Mouse (Mus musculus): ENCODE measurements at regions not wholly inside any gene's neighbourhood (a gene's known extent, or its start where the extent isn't known, plus 50 kb on each side); places are given as distances from the start of the nearest gene placed in this dataset.
A peak's percentile ranks its signal among the peaks of the same experiment; 100 is the strongest.

DNA sequence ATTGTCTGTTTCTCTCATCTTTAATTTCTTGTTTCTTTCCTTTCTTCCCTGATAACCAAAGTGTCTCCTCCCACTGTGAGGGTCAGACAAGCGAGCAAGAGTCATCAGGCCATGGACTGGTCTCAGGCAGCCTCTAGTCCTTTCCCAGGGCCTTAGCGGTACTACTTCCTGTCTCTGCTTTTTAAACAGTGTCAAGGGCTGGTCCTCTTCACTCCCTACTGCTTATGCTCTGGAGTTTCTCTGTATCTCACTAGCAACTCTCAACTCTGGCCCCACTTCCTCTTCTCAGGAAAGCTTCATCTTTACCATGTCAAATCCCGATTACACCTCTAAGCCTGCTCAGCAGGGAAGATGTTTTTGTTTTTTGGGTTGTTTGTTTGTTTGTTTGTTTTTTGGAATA, 124.1 kb downstream of the Pten start:
- no peak for DNase-seq (ENCODE audit: low spot score in 2 of 2)
- TF ChIP-seq CTCF (conservative IDR thresholded peaks at IDR 0.05) = no peak
- Histone ChIP-seq H3K27ac (no peak overlapping the region), H3K4me3 (no peak overlapping the region)

DNA sequence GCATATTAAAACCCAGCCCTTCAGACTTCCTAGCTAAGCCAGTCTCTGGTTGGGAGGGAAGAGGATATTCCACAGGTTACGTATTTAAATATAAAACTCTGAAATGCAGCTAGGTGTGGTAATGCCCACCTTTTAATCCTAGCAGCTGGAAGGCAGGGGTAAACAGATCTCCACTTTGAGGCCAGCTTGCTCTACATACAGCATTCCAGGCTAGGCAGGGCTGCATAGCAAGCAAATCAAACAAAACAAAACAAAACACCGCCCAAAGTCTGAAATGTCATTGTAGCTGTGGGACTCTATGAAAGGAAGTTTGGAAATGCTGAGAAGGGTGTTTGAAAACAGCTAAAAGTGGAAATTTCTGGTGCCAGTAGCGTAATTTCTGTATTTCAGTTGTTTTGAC, 127.0 kb downstream of the Pten start:
- no peak overlapping the region for H3K4me3 ChIP-seq
- no peak for TF ChIP-seq CTCF (conservative IDR thresholded peaks at IDR 0.05)
- no peak for DNase-seq (ENCODE audit: low spot score in 2 of 2)
- no peak overlapping the region for H3K27ac ChIP-seq

DNA sequence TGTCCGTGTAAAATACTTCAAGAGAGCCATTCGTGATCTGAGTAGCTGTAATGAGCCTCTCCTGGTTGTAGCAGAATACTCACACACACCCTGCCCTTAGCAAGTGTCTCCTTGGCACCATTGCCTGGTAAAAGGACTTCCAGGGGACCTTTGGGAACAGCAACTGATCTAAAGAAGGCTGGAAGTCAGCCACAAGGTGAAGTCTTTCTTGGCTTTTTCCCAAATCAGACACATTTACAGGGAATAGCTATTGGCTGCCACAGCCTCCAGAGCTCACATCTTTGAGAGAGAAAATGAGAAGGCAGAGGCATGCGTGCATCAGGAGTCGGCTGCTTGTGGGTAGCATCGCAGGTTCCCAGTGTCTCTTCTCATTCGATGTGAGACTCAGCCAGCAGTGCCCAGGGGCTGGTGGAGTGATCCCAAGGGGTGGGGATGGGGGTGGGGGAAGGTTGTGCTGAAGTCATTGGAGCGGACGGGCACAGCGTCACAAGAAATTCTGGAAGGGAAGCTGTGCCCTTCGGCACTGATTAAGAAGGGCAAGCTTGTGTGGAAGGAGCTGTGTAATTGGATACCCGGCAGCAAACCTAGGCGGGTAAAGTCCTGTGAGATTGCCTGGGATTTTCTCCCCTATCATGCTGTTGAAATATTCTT, 128.3 kb downstream of the Pten start:
- Histone ChIP-seq H3K4me3 (no peak overlapping the region), H3K27ac (no peak overlapping the region)
- no peak for TF ChIP-seq CTCF (conservative IDR thresholded peaks at IDR 0.05)
- no peak for DNase-seq (ENCODE audit: low spot score in 2 of 2)

DNA sequence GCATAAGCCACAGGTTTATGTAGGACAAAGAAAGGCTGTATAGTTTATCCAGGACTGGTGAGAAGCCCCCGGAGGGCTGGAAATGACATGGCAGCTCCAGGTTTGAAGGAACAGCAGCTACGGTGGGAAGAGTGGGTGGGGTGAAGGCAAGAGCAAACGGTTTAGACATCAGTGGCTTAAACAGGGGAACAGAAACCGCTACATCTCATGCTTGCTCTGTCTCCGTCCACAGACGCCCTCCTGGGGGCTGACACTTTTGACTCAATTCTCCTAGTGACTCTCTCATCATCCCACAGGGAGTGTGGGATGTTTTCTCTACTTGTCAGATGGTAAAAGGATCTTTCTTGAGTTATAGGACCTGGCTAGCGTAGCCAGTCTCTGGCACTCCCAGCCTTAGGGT, 129.9 kb downstream of the Pten start:
- Histone ChIP-seq H3K27ac (no peak overlapping the region), H3K4me3 (no peak overlapping the region)
- no peak for DNase-seq (ENCODE audit: low spot score in 2 of 2)
- TF ChIP-seq CTCF (conservative IDR thresholded peaks at IDR 0.05) = no peak

DNA sequence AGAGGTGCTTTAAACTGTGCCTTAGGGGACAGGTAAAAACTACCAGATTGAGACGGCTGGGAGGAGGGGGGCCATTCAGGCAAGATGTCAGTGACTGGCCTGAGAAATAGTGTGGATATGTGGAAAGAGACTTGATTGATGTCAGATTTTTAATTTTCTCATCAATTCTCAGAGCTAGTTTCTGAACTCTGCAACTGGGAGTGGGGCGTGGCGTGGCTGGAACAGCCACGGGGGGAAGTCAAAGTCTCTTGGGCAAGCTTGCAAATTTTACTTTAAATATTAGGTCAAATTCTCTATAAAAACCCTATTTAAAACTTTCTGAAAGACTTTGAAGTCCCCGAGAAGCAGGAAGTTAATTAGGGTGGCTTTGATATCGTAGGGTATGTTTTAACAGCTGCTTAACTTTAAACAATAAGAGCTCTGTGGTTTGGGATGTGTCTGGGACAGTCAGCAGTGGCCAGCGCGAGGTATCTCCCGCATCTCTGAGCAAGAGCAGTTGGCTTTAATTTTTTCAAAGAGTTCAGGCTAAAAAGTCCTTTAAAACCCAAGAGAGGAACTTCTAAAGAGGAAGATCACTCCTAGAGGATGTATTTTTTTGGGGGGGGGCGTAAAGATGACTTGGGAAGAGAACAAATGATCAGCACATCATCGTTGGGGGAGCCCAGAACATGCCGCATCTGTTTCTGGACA, 131.5 kb downstream of the Pten start:
- Histone ChIP-seq H3K4me3 (no peak overlapping the region), H3K27ac (no peak overlapping the region)
- no peak for DNase-seq (ENCODE audit: low spot score in 2 of 2)
- TF ChIP-seq CTCF (conservative IDR thresholded peaks at IDR 0.05) = no peak

DNA sequence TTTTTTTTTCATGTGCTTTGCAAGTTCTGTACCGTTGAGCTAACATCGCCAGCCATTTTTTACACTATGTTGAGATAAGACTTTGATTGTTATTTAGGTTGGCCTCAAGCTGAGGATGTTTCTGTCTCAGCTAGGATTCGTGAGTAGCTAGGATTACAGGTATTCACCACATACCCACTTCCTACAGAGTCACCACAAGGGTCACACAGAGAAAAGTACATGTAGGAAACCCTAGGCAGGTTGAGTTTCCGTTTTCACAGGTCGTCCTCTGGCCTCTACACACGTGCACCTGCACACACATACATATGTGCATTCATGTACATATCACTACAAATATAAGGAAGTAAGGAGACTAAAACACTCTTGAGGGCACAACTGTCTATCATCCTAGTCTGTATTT, 133.5 kb downstream of the Pten start:
- no peak for TF ChIP-seq CTCF (conservative IDR thresholded peaks at IDR 0.05)
- Histone ChIP-seq H3K4me3 (no peak overlapping the region), H3K27ac (no peak overlapping the region)
- no peak for DNase-seq (ENCODE audit: low spot score in 2 of 2)

DNA sequence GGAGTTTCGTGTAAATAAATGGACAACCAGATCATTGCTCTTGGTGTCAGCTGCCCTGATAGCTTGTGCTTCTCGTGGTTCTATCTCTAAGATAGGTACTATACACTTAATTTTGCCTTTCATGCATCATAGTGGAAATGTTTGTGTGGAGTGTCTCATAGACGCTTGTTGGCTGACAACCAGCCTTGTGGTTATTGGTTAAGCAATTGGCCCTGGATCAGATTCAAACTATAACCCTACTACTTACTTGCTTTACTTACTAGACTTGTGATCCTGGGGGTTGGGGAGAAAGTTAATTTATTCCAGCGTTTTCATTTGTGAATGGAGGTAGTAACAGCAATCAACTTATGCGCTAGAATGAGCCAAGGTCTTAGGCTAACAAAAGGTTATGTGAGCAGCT, 135.2 kb downstream of the Pten start:
- no peak overlapping the region for H3K4me3 ChIP-seq
- no peak for DNase-seq (ENCODE audit: low spot score in 2 of 2)

DNA sequence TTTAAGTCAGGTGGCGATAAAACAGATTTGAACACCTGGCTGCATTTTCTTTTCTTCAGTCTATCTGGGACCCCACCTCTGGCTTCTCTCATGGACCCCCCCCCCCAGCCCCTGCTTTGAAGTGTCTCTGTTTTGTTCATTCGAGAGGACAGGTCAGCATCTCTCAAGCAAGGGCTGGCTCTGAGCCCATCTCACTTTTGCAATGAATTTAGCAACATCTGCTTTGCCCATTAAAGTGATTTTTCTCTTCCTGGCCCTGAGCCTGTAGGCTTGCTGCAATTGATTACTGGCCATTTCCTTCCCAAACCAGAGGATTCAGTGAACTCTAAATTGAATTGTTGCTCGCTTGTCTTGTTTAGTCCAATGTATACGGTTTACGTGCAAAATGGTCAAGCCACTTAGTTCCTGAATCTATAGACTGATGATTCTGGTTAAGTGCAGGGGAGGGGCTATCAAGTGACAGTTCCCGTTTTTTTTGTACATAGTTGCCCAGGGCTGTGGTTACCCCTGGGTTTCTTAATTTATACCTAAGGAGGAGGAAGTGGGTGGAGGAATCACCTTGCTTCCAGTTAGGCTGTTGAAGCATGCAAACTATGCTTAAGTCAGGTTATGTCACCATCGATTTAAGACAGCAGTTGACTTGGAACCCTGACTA, 146.3 kb downstream of the Pten start:
- H3K4me3 ChIP-seq = no peak overlapping the region
- no peak overlapping the region for H3K27ac ChIP-seq
- no peak for DNase-seq (ENCODE audit: low spot score in 2 of 2)
- no peak for TF ChIP-seq CTCF (conservative IDR thresholded peaks at IDR 0.05)

More for the DNA sequence above, 135.2 kb downstream of the Pten start:
- no peak for TF ChIP-seq CTCF (conservative IDR thresholded peaks at IDR 0.05)
- no peak overlapping the region for H3K27ac ChIP-seq

DNA sequence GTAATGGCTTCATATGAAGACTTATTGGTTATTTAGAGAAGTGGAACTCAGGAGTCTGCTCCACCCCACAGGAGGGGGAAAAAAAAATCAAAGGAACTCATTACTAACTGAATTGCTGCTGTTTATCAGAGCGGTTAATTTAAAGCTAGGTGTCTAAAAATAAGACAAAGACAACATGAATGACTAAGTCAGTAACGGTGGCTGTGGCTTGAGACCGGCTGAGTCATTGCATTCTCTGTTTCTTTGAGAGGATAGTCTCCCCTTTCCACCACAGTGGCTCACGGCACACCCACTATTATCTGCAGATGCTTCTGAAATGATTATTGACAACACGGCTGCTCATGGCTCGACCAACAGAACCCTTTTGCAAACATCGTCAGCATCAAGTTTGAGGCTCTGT, 147.2 kb downstream of the Pten start:
- TF ChIP-seq CTCF (conservative IDR thresholded peaks at IDR 0.05) = no peak
- DNase-seq (ENCODE audit: low spot score in 2 of 2) = no peak

DNA sequence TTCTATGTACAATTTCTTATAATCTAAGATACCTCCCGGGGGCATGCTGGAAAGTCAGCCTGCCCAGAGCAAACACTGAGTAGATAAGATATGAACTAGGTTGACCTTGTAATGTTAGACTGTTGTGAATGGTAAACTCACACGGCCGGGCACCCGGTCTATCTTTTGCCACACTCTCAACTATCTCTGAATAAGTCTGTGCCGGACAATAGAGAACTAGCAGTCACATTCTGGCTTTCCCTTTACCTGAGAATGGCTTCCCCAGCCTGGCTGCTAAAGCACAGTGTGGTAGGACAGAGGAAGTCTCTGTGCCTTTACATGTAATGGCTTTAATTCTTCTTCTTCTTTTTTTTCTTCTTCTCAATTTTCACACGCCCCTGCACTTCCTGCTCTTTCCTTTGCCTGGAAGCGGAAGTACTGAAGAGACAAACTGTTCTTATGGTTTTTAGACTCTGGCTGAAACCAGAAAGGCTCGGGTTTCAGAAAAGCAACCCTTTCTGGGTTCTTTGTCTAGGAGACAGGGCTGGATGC, 148.7 kb downstream of the Pten start:
- no peak for DNase-seq (ENCODE audit: low spot score in 2 of 2)
- TF ChIP-seq CTCF (conservative IDR thresholded peaks at IDR 0.05) = no peak
- Histone ChIP-seq H3K27ac (peak overlapping the region; percentile 55; the same call in 1 of the 2 replicates), H3K4me3 (no peak overlapping the region)

More for the DNA sequence above, 147.2 kb downstream of the Pten start:
- Histone ChIP-seq H3K4me3 (no peak overlapping the region), H3K27ac (no peak overlapping the region)

DNA sequence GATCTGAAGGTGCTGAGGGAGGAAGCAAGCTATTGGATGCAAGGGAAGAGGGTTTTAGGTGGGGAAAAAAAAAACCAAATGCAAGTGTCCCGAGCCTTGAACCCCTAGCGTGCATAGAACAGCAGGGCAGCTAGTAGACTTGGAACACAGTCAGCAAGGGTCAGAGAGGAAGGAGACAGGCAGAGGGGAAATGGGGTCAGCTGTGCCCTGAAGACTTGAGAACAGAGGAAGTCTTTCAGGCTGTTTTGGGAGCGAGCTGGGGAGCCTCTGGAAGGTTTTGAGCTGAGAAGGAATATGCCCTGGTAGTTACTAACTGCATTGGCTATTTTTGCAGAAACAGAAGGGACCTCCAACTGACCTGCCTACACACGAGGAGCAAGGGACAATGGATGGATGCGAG, 149.5 kb downstream of the Pten start:
- no peak overlapping the region for H3K4me3 ChIP-seq
- 0 out of 2 replicates have a peak, but pooled peaks have one; percentile 10 for TF ChIP-seq CTCF (conservative IDR thresholded peaks at IDR 0.05)
- DNase-seq (ENCODE audit: low spot score in 2 of 2) = peak in 1 of 2 experiments; percentile 10
- peak overlapping the region; percentile 55; the same call in 1 of the 2 replicates for H3K27ac ChIP-seq

DNA sequence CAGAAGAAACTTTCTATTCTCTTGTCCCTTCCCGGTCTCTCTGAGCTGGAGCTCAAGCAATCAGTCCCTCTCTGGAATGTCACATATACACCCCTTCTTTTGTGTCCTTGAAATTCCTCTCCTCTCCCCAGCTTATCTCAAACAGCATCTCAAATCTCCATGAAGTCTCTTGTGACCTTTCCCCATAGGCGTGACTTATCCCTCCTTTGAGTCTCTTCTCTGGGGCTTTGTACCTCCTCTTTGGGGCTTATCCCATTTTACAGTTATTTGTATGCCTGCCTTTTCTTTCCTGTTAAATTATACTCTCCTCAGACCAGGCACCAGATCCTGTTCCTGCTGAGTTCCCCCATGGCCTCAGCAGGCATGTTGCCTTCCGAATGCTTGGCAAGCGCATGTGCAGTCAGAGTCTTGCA, 152.8 kb downstream of the Pten start:
- H3K4me3 ChIP-seq = no peak overlapping the region
- no peak for TF ChIP-seq CTCF (conservative IDR thresholded peaks at IDR 0.05)

DNA sequence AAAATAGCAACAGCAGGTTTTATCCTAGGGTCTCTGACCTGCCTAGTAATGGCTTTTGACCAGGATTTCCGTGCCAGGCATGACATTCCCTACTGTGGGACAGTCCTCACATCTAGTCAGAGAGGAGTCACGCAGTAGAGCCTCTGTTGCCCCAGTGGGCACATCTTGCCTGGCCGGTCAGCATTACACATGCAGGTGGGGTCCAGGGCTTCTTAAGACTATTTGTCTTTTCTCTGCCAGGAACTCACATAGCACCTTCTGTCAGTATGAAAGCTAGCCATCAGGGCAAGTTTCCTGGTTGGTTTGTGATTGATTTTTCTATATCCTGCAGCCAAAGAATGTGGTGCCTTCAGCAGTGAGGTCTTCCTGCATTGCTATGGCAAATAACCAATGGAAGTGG, 155.0 kb downstream of the Pten start:
- no peak overlapping the region for H3K4me3 ChIP-seq
- no peak for DNase-seq (ENCODE audit: low spot score in 2 of 2)
- no peak overlapping the region for H3K27ac ChIP-seq
- TF ChIP-seq CTCF (conservative IDR thresholded peaks at IDR 0.05) = no peak

More for the DNA sequence above, 152.8 kb downstream of the Pten start:
- DNase-seq (ENCODE audit: low spot score in 2 of 2) = no peak
- H3K27ac ChIP-seq = no peak overlapping the region

Measured in layer of hippocampus, adult 2 months (tissue).